Mouse (Mus musculus) C2C12 (cell line): ENCODE measurements around the gene Il1r2.

Experiments used
- CTCF ChIP-seq: IDR thresholded peaks from one replicate; pipeline ENCODE4 v1.5.1; 2011; ENCODE audit not compliant: control insufficient read depth, insufficient read depth, insufficient read length
- FOSL1 ChIP-seq: IDR thresholded peaks from one replicate; pipeline ENCODE4 v1.8.0; 2011; ENCODE audit warnings: mild to moderate bottlenecking, low read length; ENCODE audit not compliant: poor library complexity, insufficient read depth, severe bottlenecking
- MAX ChIP-seq: IDR thresholded peaks from one replicate; pipeline ENCODE4 v1.6.1; 2011; ENCODE audit warnings: mild to moderate bottlenecking, control low read depth
- MYOG ChIP-seq: IDR thresholded peaks from one replicate; pipeline ENCODE4 v1.6.1; 2011; ENCODE audit not compliant: control insufficient read depth, insufficient read length; ENCODE audit errors: extremely low read depth
- USF1 ChIP-seq: IDR thresholded peaks from one replicate; pipeline ENCODE4 v1.6.1; 2011; ENCODE audit warnings: low read depth, mild to moderate bottlenecking, control low read depth, moderate library complexity

GRCm38 (mm10) chr1:40107971-40108749 is 34.3 kb downstream of the Il1r2 start:
- TF ChIP-seq USF1 (no peak), MAX (no peak), CTCF (no peak), MYOG (no peak), FOSL1 (no peak)
